Mouse (Mus musculus) right cerebral cortex, postnatal 14 days (tissue): ENCODE results near the gene Olfr1136.

Source experiments
- DNase-seq: peaks from one replicate; pipeline ENCODE4 v3.0.0; 2022

Olfr1136 gene

GRCm38 (mm10) chr2:87693847-87694246 lies at the start of gene Olfr1136:
Olfr1136 (minus strand) TSS chr2:87693947.
- DNase-seq: no peak

GRCm38 (mm10) chr2:87743452-87743851 lies 49.7 kb upstream of the Olfr1136 start, which contains the start of gene Olfr1140:
Olfr1140 (plus strand) TSS chr2:87743752.
- no peak for DNase-seq

- no peak for DNase-seq
These were observed 46.1 kb upstream of the Olfr1136 start, which contains the start of gene Olfr1138 for GRCm38 (mm10) chr2:87739878-87740277. Olfr1138 (minus strand) TSS chr2:87739978.

- no peak for DNase-seq
These were observed 19.3 kb upstream of the Olfr1136 start, which contains the start of gene Olfr1137 for GRCm38 (mm10) chr2:87713079-87713478. Olfr1137 (minus strand) TSS chr2:87713179.

- no peak for DNase-seq
These were observed 20.2 kb downstream of the Olfr1136 start, which contains the start of gene Olfr1135 for GRCm38 (mm10) chr2:87673564-87673963. Olfr1135 (minus strand) TSS chr2:87673664.

- DNase-seq: no peak
These were observed 35.4 kb downstream of the Olfr1136 start, which contains the start of gene Olfr1134 for GRCm38 (mm10) chr2:87658360-87658759. Olfr1134 (minus strand) TSS chr2:87658460.

- no peak for DNase-seq
These were observed 46.5 kb downstream of the Olfr1136 start, which contains the start of gene Olfr1133 for GRCm38 (mm10) chr2:87647274-87647673. Olfr1133 (minus strand) TSS chr2:87647374.
